Mouse (Mus musculus): ENCODE measurements around the gene Nlk. TPM values are rescaled to one million over a fixed set of nuclear protein-coding genes. Genes with fewer than 3 reads are reported as not detected.
"Not testable (repeated sequence)": the region's sequence is repeated elsewhere in the genome, so short reads cannot be mapped to it uniquely, and the experiment has no call there.

Gene Nlk
- polyA plus RNA-seq, 1 experiment from 2014 or later: 8.4 TPM

DNA sequence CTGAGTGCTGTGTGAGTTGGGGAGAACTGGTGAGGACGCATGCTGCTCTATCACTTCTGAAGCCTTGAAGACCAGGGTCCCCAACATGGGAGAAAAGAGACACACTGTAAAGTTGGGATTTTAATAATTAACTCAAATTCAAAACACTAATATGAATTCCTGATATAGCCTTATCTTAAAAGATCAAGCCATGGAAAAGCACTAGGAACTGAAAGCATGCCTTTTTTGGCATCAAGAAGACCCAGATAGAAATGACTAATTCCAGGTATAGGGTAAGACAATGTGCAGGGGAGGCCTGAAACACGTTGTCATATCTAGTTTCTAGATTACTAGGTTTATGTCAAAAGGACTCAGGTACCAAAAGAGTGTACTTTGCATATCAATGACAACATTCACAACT is 48.0 kb downstream of the Nlk start:
- Histone ChIP-seq H3K4me3 (ENCODE audit: low read length) (no peak overlapping the region), H3K9ac (ENCODE audit: low read depth, low read length) (no peak overlapping the region), H3K27ac (ENCODE audit: low read length) (no peak overlapping the region), H3K9me3 (ENCODE audit: control insufficient read depth, low read length) (no peaks in the 10 kb centered on the region), H3K4me1 (ENCODE audit: control insufficient read depth, insufficient read depth, low read length) (no peaks in the 10 kb centered on the region), H3K36me3 (ENCODE audit: control insufficient read depth, insufficient read depth, low read length) (no peaks in the 10 kb centered on the region), H3K27me3 (replicated peaks; ENCODE audit: control insufficient read depth, insufficient read depth, low read length) (no peaks in the 10 kb centered on the region), H3K4me2 (ENCODE audit: low read depth, low read length) (no peak overlapping the region)
- 85% methylated on average over 2 of the region's 2 CpGs for WGBS
- ATAC-seq: no peak

- not testable (repeated sequence) for H3K36me3 ChIP-seq (ENCODE audit: control insufficient read depth, insufficient read depth, low read length); H3K9me3 ChIP-seq (ENCODE audit: control insufficient read depth, low read length); ATAC-seq; H3K4me3 ChIP-seq (ENCODE audit: low read length); H3K27ac ChIP-seq (ENCODE audit: low read length); H3K27me3 ChIP-seq (replicated peaks; ENCODE audit: control insufficient read depth, insufficient read depth, low read length); H3K4me1 ChIP-seq (ENCODE audit: control insufficient read depth, insufficient read depth, low read length); H3K4me2 ChIP-seq (ENCODE audit: low read depth, low read length); H3K9ac ChIP-seq (ENCODE audit: low read depth, low read length)
- WGBS: 78% methylated on average over 1 of the region's 1 CpGs
Observed at GRCm38 (mm10) chr11:78648405-78648804, 48.8 kb downstream of the Nlk start.

- H3K27ac ChIP-seq (ENCODE audit: low read length): no peak overlapping the region
- H3K4me1 ChIP-seq (ENCODE audit: control insufficient read depth, insufficient read depth, low read length): no peaks in the 10 kb centered on the region
- 86% methylated on average over 7 of the region's 7 CpGs for WGBS
- H3K27me3 ChIP-seq (replicated peaks; ENCODE audit: control insufficient read depth, insufficient read depth, low read length): no peaks in the 10 kb centered on the region
- no peak overlapping the region for H3K9ac ChIP-seq (ENCODE audit: low read depth, low read length)
- no peak overlapping the region for H3K4me2 ChIP-seq (ENCODE audit: low read depth, low read length)
- no peak overlapping the region for H3K4me3 ChIP-seq (ENCODE audit: low read length)
- no peaks in the 10 kb centered on the region for H3K36me3 ChIP-seq (ENCODE audit: control insufficient read depth, insufficient read depth, low read length)
- no peaks in the 10 kb centered on the region for H3K9me3 ChIP-seq (ENCODE audit: control insufficient read depth, low read length)
- no peak for ATAC-seq
Observed at GRCm38 (mm10) chr11:78643746-78644145, 53.4 kb downstream of the Nlk start.

DNA sequence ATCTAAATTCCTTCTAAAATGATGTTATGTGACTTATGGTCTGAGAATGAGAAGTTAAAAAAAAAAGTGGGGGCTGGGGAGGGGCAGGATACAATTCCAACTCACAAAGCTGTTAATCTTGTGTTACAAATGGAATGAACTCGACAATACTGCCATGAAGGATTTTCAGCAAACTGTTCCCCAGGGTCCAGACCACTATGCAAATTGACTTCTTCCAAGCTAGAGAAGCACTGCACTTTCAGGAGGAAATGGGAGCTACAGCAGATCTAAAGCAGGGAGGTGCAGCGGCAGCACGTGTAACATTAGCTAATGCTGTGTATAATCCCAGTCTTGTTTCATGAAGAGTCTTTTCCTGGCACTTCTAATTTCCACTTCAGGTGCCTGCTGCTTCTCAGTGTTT is 55.0 kb downstream of the Nlk start:
- no peaks in the 10 kb centered on the region for H3K36me3 ChIP-seq (ENCODE audit: control insufficient read depth, insufficient read depth, low read length)
- ATAC-seq: no peak
- H3K9me3 ChIP-seq (ENCODE audit: control insufficient read depth, low read length): no peaks in the 10 kb centered on the region
- H3K4me2 ChIP-seq (ENCODE audit: low read depth, low read length): no peak overlapping the region
- H3K27ac ChIP-seq (ENCODE audit: low read length): no peak overlapping the region
- no peak overlapping the region for H3K4me3 ChIP-seq (ENCODE audit: low read length)
- no peaks in the 10 kb centered on the region for H3K27me3 ChIP-seq (replicated peaks; ENCODE audit: control insufficient read depth, insufficient read depth, low read length)
- H3K9ac ChIP-seq (ENCODE audit: low read depth, low read length): no peak overlapping the region
- no peaks in the 10 kb centered on the region for H3K4me1 ChIP-seq (ENCODE audit: control insufficient read depth, insufficient read depth, low read length)
- 67% methylated on average over 3 of the region's 3 CpGs for WGBS

- H3K27ac ChIP-seq (ENCODE audit: low read length): no peak overlapping the region
- no peak overlapping the region for H3K9ac ChIP-seq (ENCODE audit: low read depth, low read length)
- no peaks in the 10 kb centered on the region for H3K4me1 ChIP-seq (ENCODE audit: control insufficient read depth, insufficient read depth, low read length)
- H3K4me3 ChIP-seq (ENCODE audit: low read length): no peak overlapping the region
- H3K36me3 ChIP-seq (ENCODE audit: control insufficient read depth, insufficient read depth, low read length): no peaks in the 10 kb centered on the region
- no peak overlapping the region for H3K4me2 ChIP-seq (ENCODE audit: low read depth, low read length)
- H3K9me3 ChIP-seq (ENCODE audit: control insufficient read depth, low read length): peaks cover 4% of the 10 kb centered on the region; the same call in 1 of the 2 replicates
- H3K27me3 ChIP-seq (replicated peaks; ENCODE audit: control insufficient read depth, insufficient read depth, low read length): no peaks in the 10 kb centered on the region
- no peak for ATAC-seq
- WGBS: 92% methylated on average over 3 of the region's 3 CpGs
Observed at GRCm38 (mm10) chr11:78641088-78641487, 56.1 kb downstream of the Nlk start.

DNA sequence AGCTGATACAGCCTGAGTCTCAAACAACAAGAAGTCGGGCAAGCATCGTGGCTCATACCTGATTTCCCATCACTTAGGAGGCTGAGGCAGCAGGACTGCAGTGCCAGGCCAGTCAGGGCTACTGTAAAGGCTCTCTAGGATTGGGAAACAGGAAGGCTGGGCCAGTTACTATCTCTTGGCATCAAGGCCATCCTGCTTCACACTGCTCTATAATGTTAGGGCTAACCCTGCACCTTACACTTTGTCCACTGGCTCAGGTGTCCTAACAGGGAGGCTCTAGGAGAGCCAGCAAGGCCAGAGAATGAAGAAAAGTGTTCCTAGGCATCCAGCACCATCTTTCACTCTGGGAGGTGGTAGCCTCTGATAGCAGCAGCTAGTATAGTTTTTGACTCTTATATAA is 64.4 kb downstream of the Nlk start:
- H3K9ac ChIP-seq (ENCODE audit: low read depth, low read length): no peak overlapping the region
- no peak overlapping the region for H3K27ac ChIP-seq (ENCODE audit: low read length)
- no peaks in the 10 kb centered on the region for H3K36me3 ChIP-seq (ENCODE audit: control insufficient read depth, insufficient read depth, low read length)
- H3K4me3 ChIP-seq (ENCODE audit: low read length): no peak overlapping the region
- H3K27me3 ChIP-seq (replicated peaks; ENCODE audit: control insufficient read depth, insufficient read depth, low read length): no peaks in the 10 kb centered on the region
- WGBS: 94% methylated on average over 2 of the region's 2 CpGs
- peaks cover 4% of the 10 kb centered on the region; the same call in 1 of the 2 replicates for H3K9me3 ChIP-seq (ENCODE audit: control insufficient read depth, low read length)
- H3K4me1 ChIP-seq (ENCODE audit: control insufficient read depth, insufficient read depth, low read length): no peaks in the 10 kb centered on the region
- no peak overlapping the region for H3K4me2 ChIP-seq (ENCODE audit: low read depth, low read length)
- no peak for ATAC-seq

- no peaks in the 10 kb centered on the region for H3K9me3 ChIP-seq (ENCODE audit: control insufficient read depth, low read length)
- H3K9ac ChIP-seq (ENCODE audit: low read depth, low read length): no peak overlapping the region
- H3K27ac ChIP-seq (ENCODE audit: low read length): no peak overlapping the region
- no peak overlapping the region for H3K4me3 ChIP-seq (ENCODE audit: low read length)
- no peaks in the 10 kb centered on the region for H3K27me3 ChIP-seq (replicated peaks; ENCODE audit: control insufficient read depth, insufficient read depth, low read length)
- no peak overlapping the region for H3K4me2 ChIP-seq (ENCODE audit: low read depth, low read length)
- no peaks in the 10 kb centered on the region for H3K4me1 ChIP-seq (ENCODE audit: control insufficient read depth, insufficient read depth, low read length)
- no peak for ATAC-seq
- 82% methylated on average over 3 of the region's 3 CpGs for WGBS
- H3K36me3 ChIP-seq (ENCODE audit: control insufficient read depth, insufficient read depth, low read length): no peaks in the 10 kb centered on the region
Observed at GRCm38 (mm10) chr11:78628871-78629270, 68.3 kb downstream of the Nlk start.

- Histone ChIP-seq H3K27me3 (replicated peaks; ENCODE audit: control insufficient read depth, insufficient read depth, low read length) (no peaks in the 10 kb centered on the region), H3K9ac (ENCODE audit: low read depth, low read length) (no peak overlapping the region), H3K36me3 (ENCODE audit: control insufficient read depth, insufficient read depth, low read length) (no peaks in the 10 kb centered on the region), H3K4me3 (ENCODE audit: low read length) (no peak overlapping the region), H3K27ac (ENCODE audit: low read length) (no peak overlapping the region), H3K4me1 (ENCODE audit: control insufficient read depth, insufficient read depth, low read length) (no peaks in the 10 kb centered on the region), H3K9me3 (ENCODE audit: control insufficient read depth, low read length) (no peaks in the 10 kb centered on the region), H3K4me2 (ENCODE audit: low read depth, low read length) (no peak overlapping the region)
- 36% methylated on average over 3 of the region's 3 CpGs for WGBS
- ATAC-seq: no peak
Observed at GRCm38 (mm10) chr11:78624377-78624776, 72.8 kb downstream of the Nlk start.

GRCm38 (mm10) chr11:78621926-78622325 is 75.2 kb downstream of the Nlk start:
- no peaks in the 10 kb centered on the region for H3K4me1 ChIP-seq (ENCODE audit: control insufficient read depth, insufficient read depth, low read length)
- no peak overlapping the region for H3K4me3 ChIP-seq (ENCODE audit: low read length)
- no peak overlapping the region for H3K9ac ChIP-seq (ENCODE audit: low read depth, low read length)
- no peaks in the 10 kb centered on the region for H3K36me3 ChIP-seq (ENCODE audit: control insufficient read depth, insufficient read depth, low read length)
- no peak overlapping the region for H3K27ac ChIP-seq (ENCODE audit: low read length)
- no peaks in the 10 kb centered on the region for H3K9me3 ChIP-seq (ENCODE audit: control insufficient read depth, low read length)
- H3K4me2 ChIP-seq (ENCODE audit: low read depth, low read length): no peak overlapping the region
- ATAC-seq: no peak
- H3K27me3 ChIP-seq (replicated peaks; ENCODE audit: control insufficient read depth, insufficient read depth, low read length): no peaks in the 10 kb centered on the region

- Histone ChIP-seq H3K4me1 (ENCODE audit: control insufficient read depth, insufficient read depth, low read length) (no peaks in the 10 kb centered on the region), H3K9me3 (ENCODE audit: control insufficient read depth, low read length) (no peaks in the 10 kb centered on the region), H3K27ac (ENCODE audit: low read length) (no peak overlapping the region), H3K27me3 (replicated peaks; ENCODE audit: control insufficient read depth, insufficient read depth, low read length) (no peaks in the 10 kb centered on the region), H3K9ac (ENCODE audit: low read depth, low read length) (no peak overlapping the region), H3K36me3 (ENCODE audit: control insufficient read depth, insufficient read depth, low read length) (no peaks in the 10 kb centered on the region), H3K4me2 (ENCODE audit: low read depth, low read length) (no peak overlapping the region), H3K4me3 (ENCODE audit: low read length) (no peak overlapping the region)
- WGBS: 79% methylated on average over 3 of the region's 3 CpGs
- ATAC-seq: no peak
Observed at GRCm38 (mm10) chr11:78620179-78620578, 77.0 kb downstream of the Nlk start.

Data from intestine, embryonic 16.5 days (tissue).